Mouse (Mus musculus) mouse embryonic stem cell (cell line): ENCODE measurements around the gene Gpr87.

Source experiments
- in situ Hi-C, 2 experiments: fragments of 300-500 bp; cut with MboI; formaldehyde crosslinking; loops; 1 replicate in 1 of 2; 3 replicates in 1 of 2; pipeline ENCODE4 v1.14.3; 2019 to 2020; ENCODE audit warnings: low sequenced_read_pairs in 2 of 2, low pct_unique_long_range_greater_than_20kb in 1 of 2, mixed read lengths in 1 of 2; ENCODE audit not compliant: unreplicated experiment in 1 of 2

The Gpr87 gene

DNA sequence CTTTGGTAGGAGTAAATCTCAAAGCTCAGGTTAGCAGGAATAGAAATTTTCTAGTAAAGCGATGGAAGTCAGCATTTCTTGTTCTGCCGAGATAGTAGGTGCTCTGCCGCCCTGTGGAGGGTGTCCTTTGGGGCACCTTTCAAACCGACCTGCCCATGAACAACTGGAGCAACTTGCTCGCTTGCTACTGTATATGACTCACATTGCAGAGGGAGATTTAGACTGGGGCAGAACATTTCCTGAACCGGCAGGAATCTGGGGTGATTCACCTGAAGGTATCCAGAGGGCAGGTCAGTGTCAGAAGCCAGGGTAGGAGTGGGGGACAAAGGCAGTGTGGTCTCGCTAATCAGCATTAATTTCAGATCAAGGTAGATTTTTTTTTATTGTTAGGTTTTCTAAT lies at the start of gene Gpr87:
TSS of gene Gpr87 (minus strand) at position 167 of the 400 bp plus-strand sequence.
- in situ Hi-C loops, result no loop called here

DNA sequence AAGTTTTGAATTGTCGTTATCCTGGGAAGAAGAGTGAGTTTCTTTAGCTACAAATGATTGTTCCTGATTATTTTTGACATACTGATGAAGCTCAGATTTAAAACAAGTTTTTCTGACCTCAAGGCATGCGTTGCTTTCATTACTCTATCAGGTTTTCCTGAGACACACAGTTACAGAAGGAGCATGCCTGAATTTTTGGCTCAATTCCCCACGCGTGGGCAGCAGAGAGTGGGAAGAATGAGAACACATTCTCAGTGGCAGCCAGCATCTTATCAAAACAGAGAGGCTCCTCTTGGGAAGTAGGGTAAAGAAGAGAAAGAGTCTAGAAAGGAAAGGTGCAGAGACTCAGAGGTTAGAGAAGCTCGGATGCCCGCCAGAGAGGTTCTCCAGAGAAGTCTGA lies 48.5 kb upstream of the Gpr87 start:
- in situ Hi-C loops, result no loop called here

DNA sequence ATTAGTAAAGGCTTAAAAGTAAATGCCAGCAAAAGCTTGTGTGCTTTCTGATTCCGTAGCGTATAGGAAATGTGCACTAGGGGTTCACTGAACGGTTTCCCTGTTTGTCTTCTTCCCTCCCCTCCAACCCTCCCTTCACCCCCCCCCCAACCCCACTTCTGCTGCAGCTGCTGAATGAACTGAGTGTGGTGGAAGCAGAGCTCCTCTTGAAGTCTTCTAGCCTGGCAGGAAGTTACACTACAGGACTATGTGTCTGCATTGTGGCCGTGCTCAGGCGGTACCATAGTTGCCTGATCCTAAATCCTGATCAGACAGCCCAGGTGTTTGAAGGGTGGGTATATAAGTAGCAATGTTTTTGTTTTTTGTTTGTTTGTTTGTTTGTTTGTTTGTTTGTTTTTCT lies 40.0 kb upstream of the Gpr87 start:
- in situ Hi-C loops, result no loop called here

DNA sequence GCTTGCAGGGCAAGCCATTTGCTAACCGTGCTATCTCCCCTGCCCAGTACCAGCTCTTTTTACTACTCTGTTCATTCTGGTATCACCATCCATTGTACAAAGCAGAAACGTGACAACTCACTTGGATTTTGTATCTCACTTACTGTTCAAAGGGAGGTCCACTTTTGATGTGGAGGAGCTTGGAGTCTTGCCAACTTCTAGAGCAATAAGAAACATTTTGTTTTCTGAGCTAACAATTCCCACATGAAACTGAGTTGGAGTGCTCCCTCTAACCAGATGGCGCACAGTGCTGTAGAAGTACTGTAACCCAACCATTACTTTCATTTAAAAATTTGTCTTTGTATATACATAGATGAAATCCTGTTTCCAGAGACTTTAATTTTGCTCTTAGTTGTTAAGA lies 36.0 kb upstream of the Gpr87 start:
- in situ Hi-C loops, result no loop called here

DNA sequence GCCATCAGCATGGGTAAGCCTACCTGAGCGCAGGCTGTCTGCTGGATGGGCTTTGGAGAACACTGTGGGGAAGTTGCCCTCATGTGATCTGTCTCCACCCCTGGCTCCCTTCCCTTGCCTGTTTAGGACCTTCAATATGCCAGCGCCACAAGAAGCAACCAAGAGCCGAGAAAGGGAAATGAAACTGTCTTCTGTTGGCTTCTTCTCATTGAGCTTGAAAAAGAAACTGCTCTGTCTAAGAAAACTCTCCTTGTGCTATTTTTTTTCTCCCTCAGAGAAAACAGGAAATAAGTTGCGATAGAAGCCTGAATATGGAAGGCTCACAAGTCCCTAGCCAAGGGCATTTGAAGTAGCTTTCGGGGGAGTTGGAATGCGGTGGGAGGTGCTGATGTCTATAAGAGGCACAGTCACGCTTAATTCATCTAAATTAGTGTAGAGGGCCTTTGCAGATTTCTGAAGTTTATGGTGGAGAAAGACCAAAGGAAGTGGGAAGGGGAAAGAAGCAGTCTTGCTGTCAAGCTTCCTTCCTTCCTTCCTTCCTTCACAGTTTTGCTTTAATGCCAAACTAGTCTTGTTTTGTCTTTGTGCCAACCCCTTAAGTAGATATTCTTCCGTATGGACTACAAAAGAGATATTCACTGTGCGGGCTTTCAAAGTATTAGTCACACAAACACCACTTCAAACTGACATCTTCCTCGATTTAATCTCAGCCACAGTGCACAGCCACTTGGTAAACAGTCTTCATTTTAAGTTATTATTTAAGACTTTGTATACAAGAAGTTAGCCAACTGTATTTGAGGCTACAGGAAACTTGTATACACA lies 34.0 kb upstream of the Gpr87 start:
- in situ Hi-C loops, result no loop called here

DNA sequence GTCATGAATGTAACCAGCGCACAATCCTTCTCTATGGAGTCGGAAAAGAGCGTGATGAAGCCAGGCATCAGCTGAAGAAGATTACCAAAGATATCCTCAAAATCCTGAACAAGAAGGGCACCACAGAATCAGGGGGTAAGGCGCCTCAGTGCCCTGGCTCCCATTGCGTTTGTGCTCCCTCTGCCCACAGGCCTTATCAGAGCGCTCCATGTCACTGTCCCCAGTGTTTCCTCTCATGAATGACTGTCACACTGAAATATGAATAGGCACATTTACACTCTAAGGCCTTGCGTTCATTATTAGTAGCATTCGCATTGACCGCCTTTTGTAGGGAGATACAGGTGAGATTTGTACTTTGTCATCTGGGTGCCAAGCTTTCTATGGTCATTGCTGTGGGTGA lies 32.8 kb upstream of the Gpr87 start:
- in situ Hi-C loops, result no loop called here

DNA sequence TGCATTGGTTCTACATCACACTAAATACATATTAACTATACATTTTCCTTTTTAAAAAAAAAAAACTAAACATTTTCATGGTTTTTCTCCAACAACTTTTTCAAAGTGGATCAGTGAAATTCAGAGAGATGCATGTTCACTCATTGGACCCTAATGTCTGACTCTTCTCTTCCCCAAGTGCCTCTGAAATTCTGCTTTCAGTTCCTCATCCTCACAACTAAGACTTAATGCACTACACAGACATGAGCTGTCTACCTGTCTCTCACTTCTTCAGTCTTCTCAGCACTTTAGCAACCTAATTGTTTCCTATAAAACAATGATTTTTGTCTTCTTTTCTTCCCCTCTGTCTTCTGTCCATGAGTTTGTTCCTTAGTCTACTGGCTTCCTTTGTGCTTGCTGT lies 30.5 kb upstream of the Gpr87 start:
- in situ Hi-C loops, result no loop called here

DNA sequence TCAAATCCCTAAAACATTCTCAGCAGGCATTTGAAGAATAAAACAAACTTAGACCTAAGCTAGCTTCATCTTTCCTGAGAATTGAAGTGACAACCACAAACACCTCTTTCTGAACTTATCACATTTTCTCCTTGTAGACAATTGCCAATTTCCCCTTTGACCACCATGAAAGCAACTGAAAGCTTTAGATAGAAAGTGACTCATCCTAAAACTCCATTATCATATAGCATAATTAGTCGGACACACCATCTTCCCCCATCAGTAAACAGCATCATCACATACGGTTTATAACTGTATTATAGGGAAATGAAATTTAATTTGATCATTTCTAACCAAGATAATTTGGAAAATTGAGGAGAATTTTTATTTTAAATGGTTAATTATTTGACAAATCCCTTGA lies 27.4 kb upstream of the Gpr87 start:
- in situ Hi-C loops, result no loop called here

DNA sequence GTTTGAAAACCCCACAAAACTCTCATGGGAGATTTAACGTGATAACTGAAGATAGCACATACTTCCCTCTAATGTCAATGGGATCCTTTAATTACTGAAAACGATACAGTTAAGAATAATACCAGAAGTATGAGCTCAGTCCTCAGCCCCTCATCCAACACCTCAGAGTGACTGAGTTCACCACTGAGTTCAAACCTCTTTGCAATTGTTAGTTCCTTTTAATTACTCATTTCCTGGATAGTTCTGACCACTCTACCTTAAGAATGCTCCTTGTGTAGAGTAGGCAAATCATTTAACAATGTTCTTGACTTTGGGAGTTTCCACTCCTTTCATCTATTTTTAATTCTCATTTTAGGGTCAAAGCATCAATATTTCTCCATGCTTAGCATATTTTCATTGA lies 24.4 kb upstream of the Gpr87 start:
- in situ Hi-C loops, result no loop called here

DNA sequence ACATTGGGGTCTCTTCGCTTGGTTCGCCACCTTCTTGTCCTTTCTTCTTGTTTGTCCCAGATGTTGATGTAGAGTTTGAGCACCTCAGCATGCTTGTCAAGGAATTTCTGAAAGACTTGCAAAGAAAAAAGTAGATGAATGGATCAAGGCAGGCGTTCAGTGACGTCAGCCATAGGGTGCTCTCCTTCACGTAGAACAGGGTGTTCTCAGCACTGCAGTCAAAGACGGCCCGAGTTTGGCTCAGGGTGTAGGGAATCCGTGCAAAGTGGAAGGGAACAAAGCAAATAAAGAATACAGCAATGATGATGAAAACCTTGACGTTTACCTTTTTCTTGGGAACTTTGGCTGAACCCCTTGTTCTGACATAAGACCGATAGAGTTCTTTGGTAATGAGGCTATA lies 22.3 kb upstream of the Gpr87 start:
- in situ Hi-C loops, result no loop called here

DNA sequence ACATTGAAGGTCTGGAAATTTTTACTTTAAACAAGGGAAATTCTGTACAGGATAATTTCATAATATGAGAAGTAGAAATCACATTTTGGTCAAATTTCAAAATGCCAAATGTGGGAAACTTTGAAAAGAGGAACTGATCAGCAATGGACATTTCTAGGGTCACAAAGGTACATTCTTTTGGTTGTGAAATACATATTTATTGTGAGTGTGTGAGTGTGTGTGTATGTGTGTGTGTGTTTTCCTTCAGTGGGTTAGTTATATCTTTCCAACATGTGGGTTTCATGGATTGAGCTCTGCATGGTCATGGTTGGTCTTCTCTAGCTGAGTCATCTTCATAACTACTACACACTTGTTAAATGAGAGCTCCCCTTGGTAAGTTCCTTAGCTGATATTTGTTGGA lies 17.5 kb upstream of the Gpr87 start:
- in situ Hi-C loops, result no loop called here

DNA sequence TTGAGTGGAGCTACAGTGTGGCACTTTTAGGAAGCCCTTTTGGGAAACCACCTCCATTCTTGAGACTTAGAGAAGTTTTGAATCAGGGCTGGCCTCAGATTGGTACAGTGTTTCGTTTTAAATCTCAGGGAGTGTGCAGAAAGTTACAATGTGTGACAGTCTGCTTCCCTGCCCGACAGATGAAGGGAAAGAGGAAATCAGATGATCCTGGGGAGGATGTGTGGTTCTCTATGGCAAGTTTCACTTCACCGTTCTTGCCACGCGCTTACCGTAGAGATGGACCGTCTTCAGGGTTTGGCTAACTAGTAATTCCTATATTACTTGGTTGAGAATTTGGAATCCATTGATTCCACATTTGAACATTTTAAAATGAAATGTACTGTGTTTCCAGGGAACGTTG lies 16.9 kb upstream of the Gpr87 start:
- in situ Hi-C loops, result no loop called here

DNA sequence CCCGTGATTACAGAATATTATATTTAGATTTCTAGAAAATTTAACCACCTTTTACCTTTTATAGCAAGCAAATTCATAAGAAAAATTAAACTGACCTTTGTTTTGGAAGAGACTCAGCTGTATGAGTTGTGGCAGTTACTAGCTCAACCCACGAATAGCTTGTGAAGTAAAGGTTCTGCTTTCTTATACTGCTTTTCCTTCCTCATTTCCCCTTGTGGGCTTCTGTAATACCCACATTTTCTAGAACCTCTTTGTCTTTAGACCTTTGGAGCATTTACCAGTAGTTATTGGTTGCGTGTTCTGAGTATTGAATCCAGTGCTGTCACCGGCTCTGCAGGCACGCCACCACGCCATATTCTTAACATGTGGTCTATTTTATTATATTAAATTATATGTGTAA lies 15.8 kb upstream of the Gpr87 start, which contains the start of gene P2ry13:
TSS of gene P2ry13 (minus strand) at position 156 of the 400 bp plus-strand sequence.
- in situ Hi-C loops, result no loop called here

DNA sequence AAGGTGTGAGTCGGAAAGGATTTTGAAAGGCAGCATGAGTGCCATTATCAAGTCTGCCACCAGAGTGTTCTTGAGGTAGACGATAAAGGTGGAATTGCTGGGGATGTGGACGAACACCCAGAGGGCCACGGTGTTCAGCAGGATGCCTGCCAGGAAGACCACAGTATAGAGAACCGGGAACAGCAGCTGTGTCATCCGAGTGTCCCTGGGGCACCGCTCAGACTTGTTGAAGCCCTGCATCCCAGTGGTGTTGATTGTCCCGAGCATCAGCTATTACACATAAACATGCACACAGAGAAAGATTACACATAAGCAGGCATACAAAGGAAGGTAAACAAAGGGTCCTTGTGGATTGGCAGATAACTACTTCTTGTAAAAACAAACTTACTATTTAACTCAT lies 15.2 kb upstream of the Gpr87 start:
- in situ Hi-C loops, result no loop called here

DNA sequence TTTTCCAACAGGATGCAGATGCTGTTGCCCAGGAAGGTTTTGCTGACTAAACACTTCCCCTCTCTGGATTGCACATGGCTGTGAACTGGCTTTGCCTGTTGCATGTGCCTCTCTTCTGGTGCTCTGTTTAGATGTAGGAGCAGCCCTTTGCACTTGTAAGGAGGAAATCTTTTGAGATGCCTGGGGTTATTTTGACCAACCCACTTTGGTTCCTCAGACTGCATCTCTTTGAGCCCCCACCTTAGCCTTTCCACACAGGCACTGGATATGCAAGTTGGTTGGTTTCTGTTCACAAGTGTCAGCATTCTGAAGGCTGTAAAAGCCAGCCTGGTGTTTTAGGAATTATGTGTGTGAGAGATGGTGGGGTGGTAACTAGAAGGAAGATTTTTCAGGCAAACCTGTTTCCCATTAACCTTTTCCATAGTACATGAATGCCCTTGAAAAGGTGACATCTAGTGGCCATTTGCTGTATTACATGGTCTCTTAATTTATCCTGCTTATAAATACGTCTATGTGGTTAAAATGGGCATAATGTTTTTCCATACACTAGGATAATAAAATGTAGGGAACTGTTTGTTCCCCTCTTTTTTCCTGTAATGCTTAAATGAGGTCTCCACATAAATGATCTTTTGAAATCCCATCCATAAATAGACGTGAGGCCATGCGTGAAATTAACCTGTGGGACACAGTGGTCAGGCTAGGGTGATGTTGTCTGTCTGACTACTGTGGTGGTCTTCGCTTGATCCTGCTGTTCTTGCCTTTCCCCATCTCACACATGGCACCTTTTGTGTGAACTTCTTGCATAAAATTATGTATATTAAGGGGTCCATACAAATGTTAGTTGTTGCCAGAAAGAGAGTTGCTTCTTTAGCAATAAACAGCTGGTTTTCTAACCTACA lies 14.0 kb upstream of the Gpr87 start:
- in situ Hi-C loops, result no loop called here

DNA sequence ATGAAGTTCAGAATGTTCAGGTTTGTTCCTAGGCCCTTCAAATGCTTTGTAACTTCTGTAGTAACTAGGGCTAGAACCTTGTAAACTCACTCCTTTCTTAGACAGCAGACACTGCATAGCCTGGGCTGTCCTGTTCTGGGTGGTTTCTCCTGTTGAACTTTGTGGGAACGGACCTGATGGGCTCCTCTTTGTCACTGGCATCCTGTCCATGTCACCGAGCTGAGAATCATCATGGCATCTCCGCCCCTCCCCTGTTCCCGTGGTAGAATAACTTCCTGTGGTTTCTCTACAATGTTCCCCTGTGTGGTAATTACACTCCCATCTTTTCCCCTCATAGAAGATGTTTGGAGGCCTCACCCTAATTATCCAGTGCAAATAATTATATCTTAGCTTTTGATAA lies 11.0 kb upstream of the Gpr87 start:
- in situ Hi-C loops, result no loop called here

DNA sequence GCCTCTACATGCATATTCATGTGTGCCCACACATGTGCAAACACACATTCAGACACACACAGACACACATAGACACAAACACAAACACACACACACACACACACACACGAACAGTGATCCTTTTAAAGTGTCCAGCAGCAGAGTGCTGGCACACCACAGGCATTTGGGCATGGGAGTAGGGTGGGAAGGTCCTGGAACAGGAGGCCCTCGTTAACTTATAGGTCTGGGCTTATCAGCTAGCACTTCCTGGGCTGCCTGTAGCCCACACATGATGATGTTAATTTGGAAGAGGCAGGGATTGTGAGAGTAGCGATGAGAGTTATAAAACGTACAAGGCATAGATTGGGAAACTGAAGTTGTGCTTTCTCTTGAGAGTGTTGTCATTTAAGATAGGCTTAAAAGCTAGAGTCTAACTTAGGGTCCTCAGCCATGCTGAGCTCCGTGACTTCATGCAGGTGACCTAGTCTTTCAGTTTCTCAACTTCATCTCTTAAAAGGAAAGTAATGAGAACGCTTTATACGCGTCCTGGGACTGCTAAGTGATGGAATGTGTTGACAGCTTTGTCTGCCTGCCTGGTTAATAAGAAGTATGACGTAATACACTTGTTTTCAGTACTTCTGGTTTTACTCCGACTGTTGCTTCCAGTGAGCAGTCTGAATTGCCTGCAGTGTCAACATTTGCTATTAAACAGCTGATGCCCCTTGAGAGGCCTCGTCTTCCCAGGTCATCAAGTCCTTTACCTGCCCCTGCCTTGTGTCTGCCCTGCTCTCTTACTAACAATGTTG lies 10.0 kb upstream of the Gpr87 start:
- in situ Hi-C loops, result no loop called here

DNA sequence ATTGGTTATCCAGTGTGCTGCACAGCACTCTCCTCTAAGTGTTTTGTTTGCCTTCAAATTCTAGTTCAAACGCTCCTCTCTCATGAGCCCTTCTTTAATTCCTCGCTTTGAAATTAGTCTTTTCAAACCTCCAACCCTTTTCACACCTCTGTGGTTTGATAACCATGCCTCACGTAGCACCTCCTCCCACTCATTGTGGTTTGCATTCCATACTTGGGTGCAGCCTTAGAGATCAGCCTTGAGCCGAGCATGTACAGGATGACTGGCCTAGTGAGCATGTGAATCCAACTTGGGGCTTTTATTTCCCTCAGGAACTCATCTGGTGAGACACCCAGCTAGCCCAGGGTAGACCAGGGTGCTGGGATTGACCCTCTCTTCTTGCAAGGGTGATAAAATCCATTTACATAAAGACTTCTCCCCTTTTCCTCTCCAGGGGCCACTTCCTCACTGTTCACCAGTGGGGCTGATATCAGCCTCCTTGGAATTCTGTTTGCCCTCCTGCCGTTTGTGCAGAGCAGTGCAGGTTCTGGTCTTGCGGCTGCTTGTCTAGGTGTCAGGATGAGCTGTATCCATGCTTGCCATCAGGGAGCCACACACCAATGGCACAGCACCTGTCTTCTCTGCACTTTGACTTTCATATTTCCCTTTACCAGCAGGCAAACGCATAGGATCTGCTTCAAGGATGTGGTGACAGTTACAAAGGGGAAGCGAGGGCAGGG lies 9.1 kb upstream of the Gpr87 start:
- in situ Hi-C loops, result no loop called here
